Mouse (Mus musculus) C2C12 (cell line): ENCODE data around the gene Msi2.

Experiments
- CTCF ChIP-seq: IDR thresholded peaks from one replicate; pipeline ENCODE4 v1.5.1; 2011; ENCODE audit not compliant: control insufficient read depth, insufficient read depth, insufficient read length
- FOSL1 ChIP-seq: IDR thresholded peaks from one replicate; pipeline ENCODE4 v1.8.0; 2011; ENCODE audit warnings: mild to moderate bottlenecking, low read length; ENCODE audit not compliant: poor library complexity, insufficient read depth, severe bottlenecking
- MYOD1 ChIP-seq: IDR thresholded peaks from one replicate; pipeline ENCODE4 v1.6.1; 2011; ENCODE audit warnings: low read depth; ENCODE audit not compliant: control insufficient read depth, insufficient read length

- no peak for TF ChIP-seq CTCF
- no peak for TF ChIP-seq FOSL1
- no peak for TF ChIP-seq MYOD1
Observed at GRCm38 (mm10) chr11:88654391-88655213, 63.7 kb downstream of the Msi2 start.
